Mouse (Mus musculus): ENCODE results near the gene Nhp2.

Nhp2 gene

GRCm38 (mm10) chr11:51619409-51620060 lies at the start of gene Nhp2:
TSS of gene Nhp2 (plus strand) at chr11:51619735.
- DNase-seq (ENCODE audit: low read depth), result peak; percentile 100

DNA sequence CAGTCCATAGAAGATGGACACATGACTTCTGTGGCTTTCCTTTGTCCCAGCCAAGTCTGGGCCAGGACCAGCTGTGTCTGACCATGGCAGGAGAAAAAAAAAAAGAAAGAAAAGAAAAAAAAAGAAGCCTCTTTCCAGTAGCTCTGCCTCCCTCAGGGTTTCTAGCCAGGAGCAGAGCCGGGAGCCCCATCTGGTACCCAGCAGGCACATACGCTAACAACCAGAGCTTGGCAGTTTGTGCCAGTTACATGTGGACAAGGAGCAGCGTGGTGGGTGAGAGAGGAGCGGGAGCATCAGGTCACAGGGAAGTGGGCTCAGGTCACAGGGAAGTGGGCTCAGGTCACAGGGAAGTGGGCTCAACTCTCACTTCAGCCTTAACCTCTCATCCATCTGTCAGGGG lies 43.1 kb upstream of the Nhp2 start:
- DNase-seq (ENCODE audit: low read depth), result no peak

- no peak for DNase-seq (ENCODE audit: low read depth)
Observed at GRCm38 (mm10) chr11:51577587-51577986, 41.9 kb upstream of the Nhp2 start.

DNA sequence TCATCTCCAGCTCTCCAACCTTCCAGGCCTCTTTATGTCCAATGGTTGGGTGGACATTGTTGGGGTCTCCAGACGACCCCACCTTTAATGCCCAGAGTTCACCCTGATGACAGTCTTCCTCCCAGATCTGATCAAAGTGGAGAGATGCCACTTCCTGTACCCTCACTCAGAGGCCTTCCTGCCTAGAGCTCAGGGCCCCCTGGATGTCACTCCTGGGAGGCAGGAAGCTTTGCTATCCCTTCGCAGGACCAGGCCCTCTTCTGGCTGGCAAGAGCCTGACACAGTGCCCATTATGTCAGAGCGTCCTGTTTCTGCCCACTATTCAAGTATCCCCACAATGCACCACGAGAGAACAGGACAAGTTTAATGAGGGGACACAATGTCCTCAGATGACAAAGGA lies 40.5 kb upstream of the Nhp2 start:
- no peak for DNase-seq (ENCODE audit: low read depth)

DNA sequence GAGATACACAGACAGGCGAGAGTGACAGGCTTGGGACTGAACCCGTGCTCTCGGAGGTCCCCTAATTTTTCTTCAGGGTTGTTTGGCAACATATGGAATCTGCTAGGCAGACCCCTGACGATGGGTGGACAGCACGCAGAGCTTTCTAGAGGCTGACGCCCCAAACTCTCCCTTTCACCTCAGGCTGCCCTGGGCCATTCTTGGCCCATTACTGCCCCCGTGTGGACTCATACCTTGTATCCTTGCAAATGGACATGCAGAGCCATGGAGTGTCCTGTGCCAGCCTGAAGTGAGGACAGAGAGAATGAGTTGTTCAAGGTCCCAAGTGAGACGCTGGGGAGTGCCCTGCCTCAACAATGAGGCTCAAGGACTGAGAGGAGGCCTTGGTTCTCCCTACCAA lies 36.8 kb upstream of the Nhp2 start:
- DNase-seq (ENCODE audit: low read depth), result peak; percentile 79

GRCm38 (mm10) chr11:51584057-51584430 lies 35.5 kb upstream of the Nhp2 start:
- DNase-seq (ENCODE audit: low read depth), result no peak

DNA sequence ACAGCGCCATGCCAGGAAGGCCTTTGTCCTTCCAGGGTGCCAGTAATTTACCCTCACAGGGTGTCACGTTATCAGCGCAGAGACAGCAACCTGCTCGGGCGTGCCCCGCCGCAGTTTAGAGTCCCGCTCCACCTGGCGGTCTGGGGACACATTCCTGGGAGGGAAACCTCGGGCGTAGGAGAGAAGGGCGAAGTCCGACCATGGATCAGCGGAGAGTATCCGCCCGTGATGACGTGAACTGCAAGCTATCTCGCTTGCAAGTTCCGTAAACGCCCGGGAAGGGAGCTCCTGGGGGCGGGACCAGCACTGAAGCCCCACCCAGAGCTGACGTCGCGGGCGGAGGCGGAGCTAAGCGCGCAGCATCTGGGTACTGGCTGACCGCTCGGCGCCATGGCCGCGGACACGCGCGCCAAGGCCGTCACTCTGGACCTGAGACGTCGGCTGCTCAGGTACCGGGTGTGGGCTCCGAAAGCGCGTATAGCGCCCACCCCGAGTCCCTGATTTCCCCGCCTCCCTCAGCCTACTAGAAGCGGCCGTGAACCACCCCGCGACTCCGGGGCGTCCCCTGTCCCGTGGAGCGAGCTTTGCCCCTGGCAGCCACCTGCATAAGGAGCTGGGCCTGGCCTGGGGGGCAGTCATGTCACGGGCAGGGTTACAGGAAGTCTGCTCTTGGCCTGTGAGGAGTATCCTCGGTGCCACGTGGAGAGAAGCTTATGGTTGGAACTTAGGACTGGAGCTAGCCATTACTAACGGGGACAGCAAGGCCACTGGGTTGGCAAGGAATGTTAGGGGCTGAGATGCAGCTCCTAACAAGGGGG lies 34.9 kb upstream of the Nhp2 start, which contains the start of gene Phykpl:
TSS of gene Phykpl (plus strand) at position 327 of the 818 bp plus-strand sequence.
- DNase-seq (ENCODE audit: low read depth), result peak; percentile 91

DNA sequence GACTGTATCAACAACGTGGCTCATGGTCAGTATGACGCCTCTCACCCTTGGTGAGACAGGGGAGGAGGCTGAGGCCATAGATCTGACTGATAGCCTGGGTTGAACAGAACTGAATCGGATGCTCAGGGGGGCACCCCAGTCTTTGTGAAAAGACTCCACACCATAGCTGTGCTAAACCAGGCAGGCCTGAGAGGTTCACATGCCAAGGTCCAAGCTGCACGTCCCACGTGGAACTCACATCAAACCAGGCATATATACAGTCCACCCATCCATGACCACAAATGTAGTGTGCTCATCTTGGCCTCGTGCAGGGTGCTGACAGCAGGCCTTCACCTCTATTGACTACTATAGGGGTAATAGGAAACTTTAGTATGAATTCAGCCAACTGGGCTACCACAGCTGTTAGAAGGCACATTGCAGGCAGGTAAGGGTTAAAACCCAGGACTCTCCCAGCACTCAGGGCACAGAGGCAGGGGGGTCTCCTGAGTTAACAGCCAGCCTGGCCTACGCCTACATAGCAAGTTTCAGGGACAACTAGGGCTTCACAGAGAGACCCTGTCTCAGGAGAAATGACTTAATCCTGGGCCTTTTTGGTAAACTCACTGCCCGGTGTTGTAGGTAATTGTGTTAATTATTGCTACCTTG lies 33.8 kb upstream of the Nhp2 start:
- DNase-seq (ENCODE audit: low read depth), result no peak

DNA sequence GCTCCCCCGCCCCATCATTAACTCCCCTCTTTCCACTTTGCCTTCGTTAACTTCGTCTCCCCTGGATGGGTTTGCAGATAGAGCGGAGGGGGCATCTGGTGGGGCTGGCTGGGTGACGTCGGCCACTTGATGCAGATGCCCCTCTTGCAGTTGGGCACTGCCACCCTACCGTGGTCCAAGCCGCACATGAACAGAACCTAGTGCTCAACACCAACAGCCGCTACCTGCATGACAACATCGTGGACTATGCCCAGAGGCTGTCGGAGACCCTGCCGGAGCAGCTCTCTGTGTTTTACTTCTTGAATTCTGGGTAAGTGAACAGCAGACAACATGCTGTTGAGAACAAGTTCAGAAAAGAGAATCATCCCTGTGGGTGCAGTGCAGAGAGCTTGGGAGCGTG lies 33.1 kb upstream of the Nhp2 start:
- DNase-seq (ENCODE audit: low read depth), result no peak

DNA sequence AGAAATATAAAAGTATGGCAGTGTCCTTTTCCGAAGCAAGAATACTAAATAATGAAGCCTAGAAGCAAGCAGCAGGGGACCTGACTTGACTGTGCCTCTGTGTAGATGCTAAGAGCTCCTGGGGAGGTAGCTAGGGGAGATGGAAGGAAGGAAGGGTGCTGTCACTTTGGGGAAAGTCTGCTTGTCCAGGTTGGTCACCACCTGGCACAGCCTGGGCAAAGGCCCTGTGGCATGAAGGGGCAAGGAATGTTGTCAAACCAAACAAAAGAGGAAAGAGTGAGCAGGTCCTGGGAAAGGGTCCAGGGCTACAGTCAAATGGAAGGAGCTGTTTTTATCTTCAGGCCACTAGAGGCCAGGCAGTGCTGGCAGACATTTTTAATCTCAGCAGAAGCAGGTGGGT lies 32.5 kb upstream of the Nhp2 start:
- no peak for DNase-seq (ENCODE audit: low read depth)

GRCm38 (mm10) chr11:51588833-51589232 lies 30.7 kb upstream of the Nhp2 start:
- DNase-seq (ENCODE audit: low read depth), result no peak

DNA sequence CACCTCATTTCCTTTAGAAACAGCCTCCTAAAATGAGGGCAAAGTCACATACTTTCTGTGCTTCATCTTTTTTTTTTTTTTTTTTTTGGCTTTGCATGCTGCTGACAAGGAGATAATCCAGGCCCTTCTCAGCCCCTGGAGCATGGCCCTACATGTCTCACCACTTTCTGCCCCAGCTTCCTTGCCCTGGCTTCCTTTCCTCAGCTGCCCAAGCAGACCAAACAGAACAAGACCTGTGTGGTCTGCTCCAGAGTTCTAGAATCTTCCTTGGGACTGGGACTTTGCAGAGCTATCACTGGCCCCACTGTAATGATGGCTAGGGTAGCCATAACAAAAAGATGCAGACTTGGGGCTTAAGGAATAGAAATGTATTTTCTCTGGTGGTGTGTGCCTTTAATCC lies 29.5 kb upstream of the Nhp2 start:
- no peak for DNase-seq (ENCODE audit: low read depth)

GRCm38 (mm10) chr11:51591168-51591567 lies 28.4 kb upstream of the Nhp2 start:
- no peak for DNase-seq (ENCODE audit: low read depth)

DNA sequence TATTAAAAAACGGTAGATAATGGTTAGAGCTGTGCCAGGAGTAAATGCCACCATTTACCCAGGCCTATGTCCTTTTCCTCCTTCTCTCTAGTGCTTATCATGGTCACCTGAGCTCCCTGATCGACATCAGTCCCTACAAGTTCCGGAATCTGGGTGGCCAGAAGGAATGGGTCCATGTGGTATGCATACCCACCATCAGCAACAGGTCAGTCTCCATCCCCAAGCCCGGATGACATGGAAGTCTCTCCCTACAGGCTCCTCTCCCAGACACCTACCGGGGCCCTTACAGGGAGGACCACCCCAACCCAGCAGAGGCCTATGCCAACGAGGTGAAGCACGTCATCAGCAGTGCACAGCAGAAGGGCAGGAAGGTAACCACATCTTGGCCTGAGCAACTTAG lies 27.6 kb upstream of the Nhp2 start:
- DNase-seq (ENCODE audit: low read depth), result no peak

DNA sequence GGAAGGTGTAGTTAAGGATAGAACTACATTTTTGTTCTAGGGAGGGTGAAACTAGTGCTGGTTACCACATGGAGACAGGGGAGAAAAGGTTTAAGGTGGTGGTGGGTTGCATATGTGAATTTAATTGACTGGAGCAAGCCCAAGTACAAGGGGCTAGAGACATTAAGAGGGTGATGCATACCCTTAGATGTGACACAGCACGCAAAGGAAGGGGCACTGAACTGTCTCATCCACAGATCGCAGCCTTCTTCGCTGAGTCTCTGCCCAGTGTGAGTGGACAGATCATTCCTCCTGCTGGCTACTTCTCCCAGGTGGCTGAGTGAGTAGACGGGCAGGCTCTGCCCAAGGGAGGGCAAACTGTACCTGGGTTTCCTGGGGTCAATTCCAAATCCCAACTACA lies 26.2 kb upstream of the Nhp2 start:
- DNase-seq (ENCODE audit: low read depth), result no peak

GRCm38 (mm10) chr11:51593849-51594248 lies 25.7 kb upstream of the Nhp2 start:
- no peak for DNase-seq (ENCODE audit: low read depth)

- no peak for DNase-seq (ENCODE audit: low read depth)
Observed at GRCm38 (mm10) chr11:51594715-51595350, 24.7 kb upstream of the Nhp2 start.

- no peak for DNase-seq (ENCODE audit: low read depth)
Observed at GRCm38 (mm10) chr11:51595459-51596083, 24.0 kb upstream of the Nhp2 start.

DNA sequence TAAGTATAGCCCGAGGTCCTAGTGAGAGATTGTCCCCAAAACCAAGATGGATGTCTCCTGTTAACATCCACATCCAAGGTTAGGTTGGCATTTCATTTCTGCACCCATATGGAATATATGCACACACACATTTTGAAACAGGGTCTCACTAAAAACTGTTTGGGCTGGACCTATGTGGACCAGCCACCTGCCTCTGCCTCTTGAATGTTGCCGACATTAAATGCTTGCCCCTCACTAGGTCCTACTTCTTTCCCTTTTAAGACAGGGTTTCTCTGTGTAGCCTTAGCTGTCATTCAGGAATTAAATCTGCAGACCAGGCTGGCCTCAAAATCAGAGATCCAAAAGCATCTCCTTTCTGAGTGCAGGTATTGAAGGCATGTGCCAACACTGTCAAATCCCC lies 22.0 kb upstream of the Nhp2 start:
- no peak for DNase-seq (ENCODE audit: low read depth)

GRCm38 (mm10) chr11:51602253-51602652 lies 17.3 kb upstream of the Nhp2 start:
- no peak for DNase-seq (ENCODE audit: low read depth)

- peak; percentile 66 for DNase-seq (ENCODE audit: low read depth)
Observed at GRCm38 (mm10) chr11:51605602-51606446, 13.7 kb upstream of the Nhp2 start.
